Mouse (Mus musculus) heart, embryonic 13.5 days (tissue): ENCODE measurements around the gene Zcchc24. TPM values are rescaled to one million over a fixed set of nuclear protein-coding genes. Genes with fewer than 3 reads are reported as not detected.

Experiments used
- ATAC-seq: fragments of 200-750 bp; cut with Nextera tagmentation; 2 replicates; pipeline ENCODE4 v1.8.0; 2017; ENCODE audit warnings: moderate TSS enrichment; ENCODE audit not compliant: insufficient number of reproducible peaks, low FRiP score, low TSS enrichment; ENCODE audit errors: extremely low read depth
- H3K27ac ChIP-seq: fragments of 300-500 bp; sonication (generic); replicated peaks from 2 replicates; pipeline ENCODE4 v1.5.1; 2015; ENCODE audit warnings: moderate library complexity, mild to moderate bottlenecking, inconsistent platforms
- H3K27me3 ChIP-seq: fragments of 300-500 bp; sonication (generic); replicated peaks from 2 replicates; pipeline ENCODE4 v1.6.1; 2015; ENCODE audit warnings: mild to moderate bottlenecking, inconsistent platforms
- H3K36me3 ChIP-seq: fragments of 300-500 bp; sonication (generic); 2 replicates; pipeline ENCODE4 v1.6.1; 2015; ENCODE audit warnings: mild to moderate bottlenecking, inconsistent platforms
- H3K4me1 ChIP-seq: fragments of 300-500 bp; sonication (generic); 2 replicates; pipeline ENCODE4 v1.6.1; 2015; ENCODE audit warnings: inconsistent platforms
- H3K4me2 ChIP-seq: fragments of 300-500 bp; sonication (generic); 2 replicates; pipeline ENCODE4 v1.6.1; 2015; ENCODE audit warnings: inconsistent platforms, mild to moderate bottlenecking, moderate library complexity
- H3K4me3 ChIP-seq: fragments of 300-500 bp; sonication (generic); 2 replicates; pipeline ENCODE4 v1.5.1; 2015; ENCODE audit warnings: moderate library complexity, mild to moderate bottlenecking, inconsistent platforms
- H3K9ac ChIP-seq: fragments of 300-500 bp; sonication (generic); 2 replicates; pipeline ENCODE4 v1.6.1; 2015; ENCODE audit warnings: inconsistent platforms, mild to moderate bottlenecking, moderate library complexity
- H3K9me3 ChIP-seq: fragments of 300-500 bp; sonication (generic); 2 replicates; pipeline ENCODE4 v1.6.1; 2016; ENCODE audit warnings: inconsistent platforms
- WGBS: fragments of 180-500 bp; shearing (Covaris S2); methylation state at CpG from one replicate; pipeline ENCODE4 v1.1.7; 2015; ENCODE audit warnings: mixed read lengths; 5-methylcytosine and 5-hydroxymethylcytosine counted together
- polyA plus RNA-seq: library from polyadenylated mRNA; unstranded; fragments of >200 nt; fragmentation: Nextera tagmentation; extraction: Ambion mirVana; gene quantifications from 2 replicates; pipeline ENCODE4 v1.2.1, GENCODE M21; 2015

Zcchc24 gene
- polyA plus RNA-seq, 1 experiment from 2014 or later, result 22.6 TPM

GRCm38 (mm10) chr14:25734736-25735716 lies 33.8 kb downstream of the Zcchc24 start:
- peak; percentile 12; the same call in 1 of the 2 replicates for ATAC-seq
- Histone ChIP-seq H3K4me2 (no peak overlapping the region), H3K9me3 (no peaks in the 10 kb centered on the region), H3K4me1 (peaks cover 59% of the 10 kb centered on the region), H3K9ac (peak overlapping the region; percentile 69), H3K27ac (peak overlapping the region; percentile 97), H3K4me3 (no peak overlapping the region), H3K27me3 (no peaks in the 10 kb centered on the region), H3K36me3 (peaks cover 13% of the 10 kb centered on the region)
- 33% methylated on average over 17 of the region's 17 CpGs for WGBS

GRCm38 (mm10) chr14:25727149-25727510 lies 41.7 kb downstream of the Zcchc24 start:
- no peak for ATAC-seq
- H3K4me1 ChIP-seq, result peaks cover 45% of the 10 kb centered on the region
- no peaks in the 10 kb centered on the region for H3K9me3 ChIP-seq
- H3K36me3 ChIP-seq, result peaks cover 22% of the 10 kb centered on the region
- H3K4me2 ChIP-seq, result no peak overlapping the region
- 0 out of 2 replicates have a peak overlapping the region, but pooled peaks have one; percentile 2 for H3K9ac ChIP-seq
- no peaks in the 10 kb centered on the region for H3K27me3 ChIP-seq
- no peak overlapping the region for H3K4me3 ChIP-seq
- WGBS, result 65% methylated on average over 5 of the region's 5 CpGs
- H3K27ac ChIP-seq, result peak overlapping the region; percentile 48

- Histone ChIP-seq H3K4me3 (no peak overlapping the region), H3K4me1 (peaks cover 45% of the 10 kb centered on the region), H3K4me2 (no peak overlapping the region), H3K9ac (no peak overlapping the region; the same call in 1 of the 2 replicates), H3K27ac (peak overlapping the region; percentile 82), H3K27me3 (no peaks in the 10 kb centered on the region), H3K9me3 (no peaks in the 10 kb centered on the region), H3K36me3 (peaks cover 28% of the 10 kb centered on the region)
- WGBS, result 50% methylated on average over 20 of the region's 20 CpGs
- no peak for ATAC-seq
Measured at GRCm38 (mm10) chr14:25726226-25727148, 42.4 kb downstream of the Zcchc24 start.

- Histone ChIP-seq H3K9ac (peak overlapping the region; percentile 34), H3K4me2 (no peak overlapping the region), H3K4me1 (peaks cover 45% of the 10 kb centered on the region)
Measured at GRCm38 (mm10) chr14:25725690-25726089, 43.1 kb downstream of the Zcchc24 start.

GRCm38 (mm10) chr14:25725032-25725497 lies 43.8 kb downstream of the Zcchc24 start:
- H3K9ac ChIP-seq, result peak overlapping the region; percentile 34
- H3K4me2 ChIP-seq, result no peak overlapping the region
- peaks cover 45% of the 10 kb centered on the region for H3K4me1 ChIP-seq
- no peak for ATAC-seq
- H3K4me3 ChIP-seq, result no peak overlapping the region
- WGBS, result 67% methylated on average over 11 of the region's 11 CpGs
- peak overlapping the region; percentile 82 for H3K27ac ChIP-seq
- no peaks in the 10 kb centered on the region for H3K9me3 ChIP-seq
- H3K36me3 ChIP-seq, result peaks cover 43% of the 10 kb centered on the region
- H3K27me3 ChIP-seq, result no peaks in the 10 kb centered on the region

More at GRCm38 (mm10) chr14:25725690-25726089, 43.1 kb downstream of the Zcchc24 start:
- H3K9me3 ChIP-seq, result no peaks in the 10 kb centered on the region
- WGBS, result 30% methylated on average over 4 of the region's 4 CpGs
- no peak for ATAC-seq
- peaks cover 36% of the 10 kb centered on the region for H3K36me3 ChIP-seq
- H3K27ac ChIP-seq, result peak overlapping the region; percentile 82
- no peak overlapping the region for H3K4me3 ChIP-seq
- H3K27me3 ChIP-seq, result no peaks in the 10 kb centered on the region

GRCm38 (mm10) chr14:25720962-25721707 lies 47.7 kb downstream of the Zcchc24 start:
- Histone ChIP-seq H3K4me2 (no peak overlapping the region), H3K36me3 (peaks cover 58% of the 10 kb centered on the region), H3K27me3 (no peaks in the 10 kb centered on the region), H3K9me3 (no peaks in the 10 kb centered on the region), H3K4me3 (no peak overlapping the region), H3K4me1 (peaks cover 60% of the 10 kb centered on the region), H3K9ac (no peak overlapping the region), H3K27ac (no peak overlapping the region)
- WGBS, result 81% methylated on average over 5 of the region's 5 CpGs
- no peak for ATAC-seq

- H3K9me3 ChIP-seq, result no peaks in the 10 kb centered on the region
- no peaks in the 10 kb centered on the region for H3K27me3 ChIP-seq
- no peak overlapping the region for H3K9ac ChIP-seq
- WGBS, result 52% methylated on average over 9 of the region's 9 CpGs
- ATAC-seq, result no peak; the same call in 1 of the 2 replicates
- peaks cover 42% of the 10 kb centered on the region for H3K4me1 ChIP-seq
- no peak overlapping the region for H3K4me2 ChIP-seq
- no peak overlapping the region for H3K4me3 ChIP-seq
- H3K36me3 ChIP-seq, result peaks cover 76% of the 10 kb centered on the region
- peak overlapping the region; percentile 64; the same call in 1 of the 2 replicates for H3K27ac ChIP-seq
Measured at GRCm38 (mm10) chr14:25719371-25719770, 49.5 kb downstream of the Zcchc24 start.

- Histone ChIP-seq H3K27me3 (no peaks in the 10 kb centered on the region), H3K27ac (peak overlapping the region; percentile 64), H3K4me3 (no peak overlapping the region), H3K36me3 (peaks cover 80% of the 10 kb centered on the region), H3K9me3 (no peaks in the 10 kb centered on the region), H3K4me2 (no peak overlapping the region), H3K4me1 (peaks cover 38% of the 10 kb centered on the region), H3K9ac (peak overlapping the region; percentile 60)
- ATAC-seq, result peak; percentile 11; the same call in 1 of the 2 replicates
- 3% methylated on average over 2 of the region's 2 CpGs for WGBS
Measured at GRCm38 (mm10) chr14:25718471-25718870, 50.4 kb downstream of the Zcchc24 start.

- Histone ChIP-seq H3K9ac (peak overlapping the region; percentile 21; the same call in 1 of the 2 replicates), H3K9me3 (no peaks in the 10 kb centered on the region), H3K27ac (peak overlapping the region; percentile 64), H3K27me3 (no peaks in the 10 kb centered on the region), H3K4me1 (peaks cover 39% of the 10 kb centered on the region), H3K4me3 (no peak overlapping the region), H3K4me2 (no peak overlapping the region), H3K36me3 (peaks cover 77% of the 10 kb centered on the region)
- WGBS, result 75% methylated on average over 8 of the region's 8 CpGs
- no peak for ATAC-seq
Measured at GRCm38 (mm10) chr14:25717718-25718117, 51.1 kb downstream of the Zcchc24 start.

GRCm38 (mm10) chr14:25716528-25716927 lies 52.3 kb downstream of the Zcchc24 start:
- H3K4me3 ChIP-seq, result no peak overlapping the region
- H3K9me3 ChIP-seq, result no peaks in the 10 kb centered on the region
- H3K27me3 ChIP-seq, result no peaks in the 10 kb centered on the region
- peaks cover 67% of the 10 kb centered on the region for H3K36me3 ChIP-seq
- H3K4me2 ChIP-seq, result no peak overlapping the region
- ATAC-seq, result no peak
- peaks cover 46% of the 10 kb centered on the region for H3K4me1 ChIP-seq
- H3K27ac ChIP-seq, result no peak overlapping the region
- WGBS, result 70% methylated on average over 1 of the region's 1 CpGs
- H3K9ac ChIP-seq, result no peak overlapping the region
